Mouse (Mus musculus) c-Kit-negative CD71-positive TER-119-positive erythroid progenitor cells, embryonic 14.5 days (primary cell): ENCODE results near the gene Mrm1.
A peak's percentile ranks its signal among the peaks of the same experiment; 100 is the strongest.
"Not testable (repeated sequence)": the region's sequence is repeated elsewhere in the genome, so short reads cannot be mapped to it uniquely, and the experiment has no call there.

Source experiments
- DNase-seq: peaks from one replicate; pipeline ENCODE4 v3.0.0-alpha.2; 2013; ENCODE audit warnings: low read depth, low spot score

Mrm1 gene

GRCm38 (mm10) chr11:84818961-84819692 lies at the start of gene Mrm1:
Mrm1 (minus strand) TSS chr11:84819515.
- peak; percentile 88 for DNase-seq

DNA sequence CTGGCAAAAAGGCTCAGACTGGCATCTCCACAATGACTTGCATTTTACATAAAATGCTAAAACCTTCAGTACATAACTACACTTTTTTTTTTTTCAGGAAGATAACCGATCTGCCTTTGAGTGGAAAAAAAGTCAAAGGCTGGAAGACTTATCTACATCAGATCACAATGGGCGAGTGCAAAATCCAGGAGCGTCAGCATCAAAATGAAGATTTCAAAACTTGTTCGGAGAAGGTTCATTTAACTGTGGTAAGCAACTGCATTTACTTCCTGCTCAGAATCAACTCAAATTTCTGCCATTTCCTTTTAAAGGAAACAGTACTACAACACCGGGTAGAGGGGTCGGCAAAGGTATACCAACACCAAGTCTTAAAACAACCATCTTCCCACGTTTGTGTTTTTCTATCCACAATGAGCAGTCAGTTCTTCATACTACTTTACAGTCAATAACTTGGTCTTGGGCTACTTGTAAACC lies 49.5 kb upstream of the Mrm1 start:
- no peak for DNase-seq

DNA sequence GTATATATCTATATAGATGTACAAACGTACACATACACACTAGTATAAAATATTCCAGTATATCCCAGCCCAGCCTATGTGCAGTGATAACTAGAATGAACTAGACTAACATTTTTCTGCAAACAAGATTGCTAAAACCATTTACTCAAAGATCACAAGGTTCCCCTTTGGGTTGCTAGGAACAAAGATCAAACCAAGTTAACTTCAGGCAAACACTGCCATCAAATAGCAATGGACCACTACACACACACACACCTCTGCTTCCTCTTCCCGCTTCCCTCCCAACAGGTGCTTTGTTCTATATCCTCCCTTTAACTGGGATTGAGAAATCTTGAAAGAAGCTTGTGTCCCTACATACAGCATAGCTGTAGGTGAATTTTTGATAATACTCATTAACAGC lies 48.3 kb upstream of the Mrm1 start:
- DNase-seq, result no peak

- DNase-seq, result no peak
Observed at GRCm38 (mm10) chr11:84865268-84865667, 46.0 kb upstream of the Mrm1 start.

DNA sequence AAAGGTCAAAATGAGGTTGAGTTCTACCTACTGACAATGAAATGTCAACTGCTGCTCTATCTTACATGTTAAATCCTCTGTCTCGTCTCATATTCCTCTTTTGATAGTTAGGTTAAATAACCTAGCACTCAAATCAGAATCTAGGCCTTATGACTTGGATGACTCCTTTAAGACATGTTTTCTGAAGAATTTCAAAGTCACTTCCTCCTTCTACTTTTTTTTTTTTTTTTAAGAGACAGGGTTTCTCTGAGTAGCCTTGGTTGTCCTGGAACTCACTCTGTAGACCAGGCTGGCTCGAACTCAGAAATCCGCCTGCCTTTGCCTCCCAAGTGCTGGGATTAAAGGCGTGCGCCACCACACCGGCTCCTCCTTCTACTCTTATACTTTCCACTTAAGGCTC lies 36.0 kb upstream of the Mrm1 start:
- no peak for DNase-seq

- no peak for DNase-seq
Observed at GRCm38 (mm10) chr11:84847475-84848090, 28.3 kb upstream of the Mrm1 start.

- no peak for DNase-seq
Observed at GRCm38 (mm10) chr11:84846741-84847474, 27.6 kb upstream of the Mrm1 start.

GRCm38 (mm10) chr11:84839330-84839729 lies 20.0 kb upstream of the Mrm1 start:
- no peak for DNase-seq

GRCm38 (mm10) chr11:84829495-84829894 lies 10.2 kb upstream of the Mrm1 start:
- not testable (repeated sequence) for DNase-seq

DNA sequence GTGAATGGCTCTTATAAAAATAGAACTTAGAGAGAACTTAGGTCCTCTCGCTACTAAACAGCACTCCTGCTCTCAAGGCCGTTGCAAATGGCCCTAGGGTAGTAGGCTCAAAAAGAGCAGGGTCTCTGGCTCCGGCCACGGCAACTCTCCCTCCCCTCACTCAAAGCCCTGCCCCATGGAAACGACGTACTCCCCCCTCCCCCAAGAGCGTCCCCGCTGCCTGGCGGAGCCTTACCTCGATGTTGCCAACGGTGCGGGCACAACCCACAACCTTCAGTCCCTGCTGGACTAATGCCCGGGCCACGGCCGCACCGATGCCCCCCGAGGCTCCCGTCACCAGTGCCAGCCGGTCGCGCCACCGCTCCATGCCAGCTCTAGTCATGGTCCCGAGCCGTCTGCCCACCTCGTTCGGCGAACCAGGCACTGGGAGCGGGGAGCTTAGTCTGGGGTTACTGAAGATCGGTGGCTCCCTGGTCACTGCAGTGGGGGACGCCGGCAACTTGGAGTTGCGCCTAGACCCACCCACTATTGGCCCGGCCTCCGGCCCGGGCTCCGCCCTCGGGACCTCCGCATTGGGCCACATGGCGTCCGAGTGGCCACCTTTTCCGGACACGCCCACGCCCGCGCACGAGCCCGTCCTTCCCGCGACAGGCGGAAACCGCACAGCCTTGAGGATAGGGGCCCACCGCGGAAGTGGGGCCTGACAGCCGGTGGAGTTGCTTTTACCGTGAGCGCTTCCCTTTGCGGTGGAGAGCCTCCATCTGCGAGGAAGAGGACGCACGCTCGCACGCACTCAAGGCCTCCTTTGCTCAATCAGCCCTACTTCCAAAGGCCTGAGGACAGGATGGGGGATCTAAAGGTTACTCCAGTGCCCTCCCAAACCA lies 9.4 kb upstream of the Mrm1 start, which contains the start of gene Dhrs11:
Gene Dhrs11, minus strand, starts transcription at position 479 of the 884 bp plus-strand sequence.
- DNase-seq, result peak; percentile 77

- DNase-seq, result peak; percentile 38
Observed at GRCm38 (mm10) chr11:84827901-84828503, 8.7 kb upstream of the Mrm1 start.

- peak; percentile 16 for DNase-seq
Observed at GRCm38 (mm10) chr11:84827492-84827891, 8.2 kb upstream of the Mrm1 start.

GRCm38 (mm10) chr11:84826185-84826584 lies 6.9 kb upstream of the Mrm1 start:
- peak; percentile 33 for DNase-seq

GRCm38 (mm10) chr11:84825261-84825807 lies 6.0 kb upstream of the Mrm1 start:
- DNase-seq, result peak; percentile 31

GRCm38 (mm10) chr11:84823484-84823897 lies 4.2 kb upstream of the Mrm1 start:
- DNase-seq, result peak; percentile 83

DNA sequence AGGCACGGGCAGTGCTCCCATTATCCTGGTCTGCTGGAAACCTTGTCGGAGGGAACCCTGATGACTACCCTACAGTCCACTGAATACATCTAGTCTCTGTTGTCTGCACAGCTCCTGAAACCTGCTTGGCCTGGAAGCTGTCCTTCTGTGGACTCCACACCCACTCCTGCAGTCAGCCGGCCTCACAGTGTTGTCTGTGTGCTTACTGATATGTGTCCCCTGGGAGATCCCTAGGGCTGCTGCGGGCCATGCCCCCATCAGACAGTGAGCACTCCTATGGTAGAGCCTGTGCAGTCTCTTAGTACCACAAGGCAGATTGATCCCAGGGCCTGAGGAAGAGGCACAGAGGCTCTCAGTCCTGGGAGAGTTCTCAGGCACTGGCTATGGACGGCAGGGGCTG lies 3.2 kb upstream of the Mrm1 start:
- peak; percentile 66 for DNase-seq

DNA sequence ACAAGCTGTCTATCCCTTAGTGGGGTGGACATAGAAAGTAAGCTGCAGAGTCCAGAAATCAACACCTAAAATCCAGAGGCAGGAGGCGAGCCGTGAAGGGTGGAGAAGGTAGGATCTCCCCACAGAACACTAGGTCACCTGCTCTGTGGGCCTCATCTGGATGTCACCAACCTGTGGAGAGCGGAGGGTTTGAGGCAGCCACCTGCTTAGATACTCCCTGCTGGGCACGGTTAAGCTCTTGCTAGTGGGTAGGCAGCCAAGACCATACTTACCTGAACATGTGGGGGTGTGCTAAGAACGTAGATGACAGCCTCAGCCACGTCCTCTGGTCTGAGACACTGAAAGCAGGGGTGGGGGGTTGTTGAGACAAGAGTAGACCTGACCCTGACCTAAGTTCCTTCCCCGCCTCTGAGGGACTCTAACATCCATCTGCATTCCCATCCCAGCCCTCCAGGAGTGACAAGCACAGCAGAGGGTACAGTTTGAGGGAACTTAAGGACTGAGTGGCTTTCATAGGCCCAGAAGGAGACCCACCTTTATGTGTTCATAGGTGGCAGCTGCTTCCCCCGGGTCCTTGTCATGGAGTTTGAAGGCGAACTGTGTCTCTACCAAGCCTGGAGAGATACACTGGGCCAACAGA lies 1.9 kb upstream of the Mrm1 start:
- peak; percentile 36 for DNase-seq

GRCm38 (mm10) chr11:84818085-84818960 lies 992 bp downstream of the Mrm1 start:
- DNase-seq, result peak; percentile 83

DNA sequence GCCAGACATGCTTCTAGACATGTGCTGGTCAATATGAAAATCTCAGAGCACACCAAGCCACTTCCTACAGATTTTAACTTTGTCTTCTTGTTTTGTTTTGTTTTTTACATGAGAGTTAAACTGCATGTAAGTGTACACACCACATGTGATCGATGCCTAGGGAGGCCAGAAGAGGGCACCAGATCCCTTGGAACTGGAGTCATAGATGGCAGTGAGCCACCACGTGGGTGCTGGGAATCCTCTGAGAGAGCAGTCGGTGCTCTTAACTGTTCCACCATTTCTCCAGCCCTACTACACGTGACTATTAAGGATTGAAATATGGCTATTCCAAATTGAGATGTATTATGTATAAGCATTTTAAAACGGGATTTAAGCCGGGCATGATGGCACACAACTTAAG lies 2.0 kb downstream of the Mrm1 start:
- no peak for DNase-seq
